Mouse (Mus musculus) liver, embryonic 14.5 days (tissue): ENCODE data around the gene Dock2. TPM values are rescaled to one million over a fixed set of nuclear protein-coding genes. Genes with fewer than 3 reads are reported as not detected.

Experiments used
- ATAC-seq: fragments of 200-750 bp; cut with Nextera tagmentation; 2 replicates; pipeline ENCODE4 v1.8.0; 2017; ENCODE audit warnings: moderate number of reproducible peaks, mild to moderate bottlenecking, moderate library complexity; ENCODE audit not compliant: insufficient read depth
- DNase-seq, 3 experiments: peaks; one replicate each; pipeline ENCODE4 v3.0.0-alpha.2; 2012 to 2013; ENCODE audit warnings: low read depth in 3 of 3, low spot score in 3 of 3
- H3K27ac ChIP-seq: fragments of 300-500 bp; sonication (generic); 2 replicates; pipeline ENCODE4 v1.5.1; 2014; ENCODE audit warnings: moderate library complexity, mild to moderate bottlenecking, control low read depth, inconsistent platforms
- H3K27me3 ChIP-seq: fragments of 300-500 bp; sonication (generic); 2 replicates; pipeline ENCODE4 v1.6.1; 2014; ENCODE audit warnings: mild to moderate bottlenecking, low read length, moderate library complexity; ENCODE audit not compliant: control insufficient read depth, insufficient read depth
- H3K36me3 ChIP-seq: fragments of 300-500 bp; sonication (generic); replicated peaks from 2 replicates; pipeline ENCODE4 v1.6.1; 2014; ENCODE audit warnings: low read depth; ENCODE audit not compliant: control insufficient read depth, insufficient read depth
- H3K4me1 ChIP-seq, 2 experiments: fragments of 200-500 bp in 1 of 2; fragments of 300-500 bp in 1 of 2; sonication (generic) in 1 of 2; replicated peaks; 2 replicates each; pipeline ENCODE4 v1.6.1; 2012 to 2014; ENCODE audit warnings: antibody characterized with exemption in 1 of 2, inconsistent platforms in 1 of 2, low read length in 1 of 2; ENCODE audit not compliant: control insufficient read depth in 2 of 2, insufficient read depth in 2 of 2
- H3K4me2 ChIP-seq: fragments of 300-500 bp; sonication (generic); 2 replicates; pipeline ENCODE4 v1.6.1; 2014; ENCODE audit warnings: low read depth, mild to moderate bottlenecking, control low read depth, moderate library complexity
- H3K4me3 ChIP-seq, 2 experiments: fragments of 200-500 bp in 1 of 2; fragments of 300-500 bp in 1 of 2; sonication (generic) in 1 of 2; 2 replicates each; pipeline ENCODE4 v1.5.1; 2012 to 2014; ENCODE audit warnings: low read depth in 2 of 2, low read length in 2 of 2, mild to moderate bottlenecking in 2 of 2, control low read depth in 1 of 2, inconsistent platforms in 1 of 2, moderate library complexity in 1 of 2; ENCODE audit not compliant: insufficient read depth in 1 of 2
- H3K9ac ChIP-seq: fragments of 300-500 bp; sonication (generic); replicated peaks from 2 replicates; pipeline ENCODE4 v1.6.1; 2014; ENCODE audit warnings: mild to moderate bottlenecking, control low read depth, moderate library complexity
- H3K9me3 ChIP-seq: fragments of 300-500 bp; sonication (generic); 2 replicates; pipeline ENCODE4 v1.6.1; 2016; ENCODE audit warnings: low read length, mixed read lengths; ENCODE audit not compliant: control insufficient read depth
- CTCF ChIP-seq: IDR thresholded peaks from 2 replicates; pipeline ENCODE4 v1.5.1; 2016; ENCODE audit warnings: antibody characterized with exemption, low read depth, control low read depth
- EP300 ChIP-seq: IDR thresholded peaks from 2 replicates; pipeline ENCODE4 v1.6.1; 2016; ENCODE audit warnings: antibody characterized with exemption, low read depth
- WGBS: fragments of 180-500 bp; shearing (Covaris S2); extraction: QIAGEN DNeasy Blood & Tissue Kit; methylation state at CpG from one replicate; pipeline ENCODE4 v1.1.7; 2014; ENCODE audit not compliant: insufficient replicate concordance; 5-methylcytosine and 5-hydroxymethylcytosine counted together
- polyA plus RNA-seq, 2 experiments: library from polyadenylated mRNA; depleted of rRNA in 1 of 2; stranded (reverse) in 1 of 2; unstranded in 1 of 2; fragments of >200 nt; fragmentation: Nextera tagmentation in 1 of 2; extraction: Ambion mirVana in 1 of 2; gene quantifications; 2 replicates each; pipeline versions ENCODE4 v1.2.1 to v1.2.3; 2012 to 2014

Dock2 gene
- polyA plus RNA-seq, 2 experiments: 2.1 to 2.6 TPM

DNA sequence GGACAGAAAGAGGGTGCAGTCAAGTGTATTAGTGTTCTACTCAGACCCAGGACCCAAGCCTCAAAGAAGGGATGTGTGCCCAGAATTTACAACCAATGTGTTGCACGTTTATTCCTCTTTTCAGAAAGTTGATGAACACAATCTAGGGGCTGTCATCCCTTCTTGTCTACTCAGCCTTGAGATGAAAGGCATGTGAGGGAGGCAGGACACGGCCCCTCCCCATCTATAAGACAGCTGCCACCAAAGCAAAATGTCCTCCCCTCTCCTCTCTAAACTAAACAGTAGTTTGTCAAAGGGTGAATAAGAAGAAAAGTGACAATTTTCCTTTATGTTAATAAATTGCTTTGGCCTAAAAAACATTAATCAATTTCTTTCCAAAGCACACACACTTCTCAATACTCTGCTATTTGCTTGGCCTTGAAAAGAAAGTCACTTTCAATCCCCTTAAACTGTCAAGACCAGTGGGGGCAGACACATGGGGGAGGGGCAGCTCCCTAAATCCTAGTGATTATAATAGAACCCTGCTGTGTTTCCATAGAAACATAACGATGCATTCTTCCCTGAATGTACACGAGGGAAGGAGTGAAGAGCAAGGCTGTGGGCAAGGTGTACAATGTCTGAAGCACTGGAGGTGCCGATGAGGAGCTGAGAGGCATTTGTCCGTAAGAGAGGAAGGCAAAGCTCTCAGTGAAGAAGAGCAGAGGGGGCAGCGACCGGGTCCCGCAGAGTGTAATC is 367.6 kb downstream of the Dock2 start:
- DNase-seq (no peak), ATAC-seq (no peak)
- Histone ChIP-seq H3K27me3 (no peaks in the 10 kb centered on the region), H3K27ac (no peak overlapping the region), H3K36me3 (no peaks in the 10 kb centered on the region), H3K9me3 (no peaks in the 10 kb centered on the region), H3K4me1 (no peaks in the 10 kb centered on the region), H3K4me2 (no peak overlapping the region), H3K9ac (no peak overlapping the region), H3K4me3 (no peak overlapping the region)
- 65% methylated on average over 9 of the region's 9 CpGs for WGBS
- no peak for TF ChIP-seq EP300
- no peak for TF ChIP-seq CTCF

DNA sequence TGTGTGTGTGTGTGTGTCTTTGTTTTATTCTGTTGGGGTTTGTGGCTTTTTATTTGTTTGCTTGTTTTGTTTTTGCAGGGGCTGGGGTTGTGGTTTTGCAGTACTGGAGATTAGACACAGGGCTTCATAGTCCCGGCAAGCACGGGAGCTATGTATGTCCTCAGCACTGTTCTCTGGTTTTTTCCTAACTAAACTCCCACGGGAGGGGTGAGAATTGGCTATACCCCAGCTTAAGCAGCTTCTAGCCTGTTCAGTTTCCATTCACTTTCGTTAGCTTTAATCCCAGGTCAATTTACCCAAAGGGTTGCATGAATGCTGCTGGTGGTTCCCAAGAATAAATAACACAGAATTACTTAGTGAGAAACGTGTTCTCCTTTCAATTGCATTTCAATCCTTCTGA is 376.8 kb downstream of the Dock2 start:
- no peak for ATAC-seq
- Histone ChIP-seq H3K9ac (no peak overlapping the region), H3K4me3 (no peak overlapping the region), H3K4me1 (no peaks in the 10 kb centered on the region), H3K27ac (no peak overlapping the region), H3K36me3 (no peaks in the 10 kb centered on the region), H3K9me3 (no peaks in the 10 kb centered on the region), H3K27me3 (no peaks in the 10 kb centered on the region), H3K4me2 (no peak overlapping the region)
- no peak for DNase-seq
- TF ChIP-seq EP300 (no peak), CTCF (no peak)
- 47% methylated on average over 5 of the region's 5 CpGs for WGBS

DNA sequence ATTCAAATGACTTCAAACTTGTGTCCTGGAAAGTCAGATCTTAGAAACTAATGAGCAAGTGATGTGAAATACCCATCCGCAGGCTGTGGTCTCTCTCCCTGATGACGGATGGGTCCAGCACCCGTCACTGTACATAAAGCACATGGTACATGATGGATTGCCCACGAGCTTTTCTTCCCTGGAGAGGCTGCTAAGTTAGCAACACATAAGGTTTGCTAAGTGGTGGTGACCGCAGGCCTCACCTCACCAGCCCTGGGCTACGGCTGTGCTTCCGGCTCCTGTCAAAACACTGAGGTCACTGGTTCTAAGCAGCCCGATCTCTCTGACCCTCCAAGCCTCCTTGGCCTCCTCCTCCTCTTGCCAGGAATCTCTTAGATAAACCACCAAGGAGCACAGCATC is 377.4 kb downstream of the Dock2 start:
- WGBS: 62% methylated on average over 8 of the region's 8 CpGs
- no peak overlapping the region for H3K4me2 ChIP-seq
- H3K9me3 ChIP-seq: no peaks in the 10 kb centered on the region
- H3K27me3 ChIP-seq: no peaks in the 10 kb centered on the region
- TF ChIP-seq CTCF (no peak), EP300 (no peak)
- no peak overlapping the region for H3K9ac ChIP-seq
- no peaks in the 10 kb centered on the region for H3K4me1 ChIP-seq
- H3K4me3 ChIP-seq: no peak overlapping the region
- H3K36me3 ChIP-seq: no peaks in the 10 kb centered on the region
- DNase-seq: no peak
- H3K27ac ChIP-seq: no peak overlapping the region
- no peak for ATAC-seq

DNA sequence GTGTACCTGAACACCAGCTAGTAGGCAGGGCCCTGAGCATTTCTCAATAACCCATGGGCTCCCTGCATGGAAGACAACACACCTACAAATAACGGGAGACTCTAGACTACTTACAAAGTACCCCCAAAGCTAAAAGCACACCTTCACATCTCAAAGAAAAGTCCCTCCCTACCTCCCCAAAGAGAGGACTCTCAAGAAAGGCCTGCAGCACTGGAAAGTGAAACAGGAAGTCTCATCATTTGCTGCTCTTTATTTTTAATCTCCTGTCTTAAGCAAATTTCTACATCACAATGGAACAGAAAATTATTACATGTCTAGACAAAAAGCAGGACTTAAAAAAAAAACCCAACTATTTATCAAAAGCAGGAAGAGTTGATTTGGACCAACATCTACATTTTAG is 378.4 kb downstream of the Dock2 start:
- Histone ChIP-seq H3K9ac (no peak overlapping the region), H3K4me1 (no peaks in the 10 kb centered on the region), H3K4me2 (no peak overlapping the region), H3K36me3 (no peaks in the 10 kb centered on the region), H3K4me3 (no peak overlapping the region), H3K27ac (no peak overlapping the region), H3K9me3 (no peaks in the 10 kb centered on the region), H3K27me3 (no peaks in the 10 kb centered on the region)
- TF ChIP-seq CTCF (no peak), EP300 (no peak)
- WGBS: 72% methylated on average over 1 of the region's 1 CpGs
- ATAC-seq (no peak), DNase-seq (no peak)

DNA sequence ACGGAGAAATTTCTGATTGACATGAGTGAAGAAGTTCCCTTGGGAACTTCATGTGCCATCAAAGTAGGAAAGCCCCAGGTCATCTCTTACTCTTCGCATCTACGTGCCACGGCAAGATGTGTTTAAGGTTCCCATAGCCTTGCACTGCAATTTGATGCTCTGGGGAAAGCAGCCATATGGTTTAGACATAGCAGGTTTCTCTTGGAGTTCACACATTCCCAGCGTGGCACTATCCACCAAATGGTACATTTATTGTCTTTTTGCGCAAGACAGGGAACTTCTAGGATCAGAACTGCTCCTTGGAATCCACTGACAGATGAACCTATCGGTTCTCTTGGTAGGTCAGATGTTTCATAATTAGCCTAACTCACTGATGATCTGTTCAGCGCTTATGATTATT is 382.3 kb downstream of the Dock2 start:
- H3K27ac ChIP-seq: no peak overlapping the region
- no peak for DNase-seq
- 78% methylated on average over 8 of the region's 8 CpGs for WGBS
- ATAC-seq: no peak
- peaks cover 0 to 4% of the 10 kb centered on the region in 2 experiments; a peak in 2 of 4 replicates for H3K4me1 ChIP-seq
- H3K9me3 ChIP-seq: no peaks in the 10 kb centered on the region
- no peak overlapping the region for H3K9ac ChIP-seq
- TF ChIP-seq EP300: no peak
- TF ChIP-seq CTCF: no peak
- H3K4me3 ChIP-seq: no peak overlapping the region
- no peaks in the 10 kb centered on the region for H3K36me3 ChIP-seq
- H3K4me2 ChIP-seq: no peak overlapping the region
- no peaks in the 10 kb centered on the region for H3K27me3 ChIP-seq
